Mouse (Mus musculus): ENCODE measurements at regions not wholly inside any gene's neighbourhood (a gene's known extent, or its start where the extent isn't known, plus 50 kb on each side); places are given as distances from the start of the nearest gene placed in this dataset.

DNA sequence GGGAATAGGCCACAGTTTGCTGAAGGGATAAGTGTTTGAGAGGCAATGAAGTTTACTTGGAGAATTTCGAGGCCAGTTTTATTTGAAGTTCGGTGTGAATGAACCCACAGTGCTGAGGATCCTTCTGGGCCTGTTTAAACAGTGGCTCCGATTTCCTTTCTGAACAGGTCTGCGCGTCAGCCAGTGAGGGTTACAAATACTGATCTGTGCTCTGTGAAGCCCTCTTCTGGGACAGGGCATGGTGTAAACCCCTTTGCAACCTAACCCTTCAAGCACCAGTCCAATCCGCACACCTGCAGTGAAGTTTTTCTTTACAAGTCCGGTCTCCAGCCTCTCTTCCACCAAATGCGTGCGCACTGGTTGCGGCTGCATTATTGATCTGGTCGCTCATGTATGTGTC is 133.1 kb downstream of the Ndfip2 start:
- no peak for TF ChIP-seq POLR2A (IDR thresholded peaks at IDR 0.05; ENCODE audit: control insufficient read depth in 1 of 2, insufficient read depth in 1 of 2, low read depth in 1 of 2, low read length in 2 of 2, poor library complexity in 1 of 2)
- no peak for TF ChIP-seq MEF2A (IDR thresholded peaks at IDR 0.05; ENCODE audit: extremely low read depth, insufficient replicate concordance, low read depth, low read length, poor library complexity, severe bottlenecking)
- no peak for TF ChIP-seq CTCF (IDR thresholded peaks at IDR 0.05 in 2 of 3, conservative IDR thresholded peaks at IDR 0.05 in 1 of 3; ENCODE audit: control insufficient read depth in 1 of 3, insufficient read depth in 1 of 3, low read depth in 2 of 3, low read length in 3 of 3, poor library complexity in 1 of 3, severe bottlenecking in 1 of 3)
- TF ChIP-seq ZMIZ1 (IDR thresholded peaks at IDR 0.05; ENCODE audit: low read depth, low read length): no peak
- TF ChIP-seq EP300 (IDR thresholded peaks at IDR 0.05; ENCODE audit: low read depth in 1 of 2, low read length in 2 of 2): no peak
